Mouse (Mus musculus): ENCODE results near the gene Rom1. TPM values are rescaled to one million over a fixed set of nuclear protein-coding genes. Genes with fewer than 3 reads are reported as not detected.

The Rom1 gene
- polyA plus RNA-seq, 1 experiment, result 6.0 TPM

- Histone ChIP-seq H3K27me3 (ENCODE audit: control insufficient read depth, insufficient read depth, insufficient read length) (no peaks in the 10 kb centered on the region), H3K4me3 (peak overlapping the region; percentile 97), H3ac (ENCODE audit: control insufficient read depth, insufficient read length) (no peak overlapping the region), H3K79me2 (ENCODE audit: control insufficient read depth, insufficient read depth) (peaks cover 42% of the 10 kb centered on the region), H3K4me2 (ENCODE audit: low read depth) (peak overlapping the region; percentile 87), H3K36me3 (ENCODE audit: control insufficient read depth, insufficient read depth) (peaks cover 44% of the 10 kb centered on the region)
- no peak for TF ChIP-seq SRF (IDR thresholded peaks at IDR 0.05; ENCODE audit: control insufficient read depth, insufficient read length, low read depth)
- TF ChIP-seq POLR2AphosphoS2 (IDR thresholded peaks at IDR 0.05; ENCODE audit: insufficient read length, low read depth), result peak; percentile 63
Measured at GRCm38 (mm10) chr19:8965771-8966170, 36.6 kb upstream of the Rom1 start.

- peaks cover 35% of the 10 kb centered on the region for H3K79me2 ChIP-seq (ENCODE audit: control insufficient read depth, insufficient read depth)
- peak overlapping the region; percentile 87 for H3K4me2 ChIP-seq (ENCODE audit: low read depth)
- H3K4me3 ChIP-seq, result no peak overlapping the region
- H3K36me3 ChIP-seq (ENCODE audit: control insufficient read depth, insufficient read depth), result peaks cover 43% of the 10 kb centered on the region
- H3K27me3 ChIP-seq (ENCODE audit: control insufficient read depth, insufficient read depth, insufficient read length), result no peaks in the 10 kb centered on the region
- no peak for TF ChIP-seq REST (IDR thresholded peaks at IDR 0.05; ENCODE audit: insufficient read depth, insufficient read length)
- no peak for TF ChIP-seq MYOG (IDR thresholded peaks at IDR 0.05; ENCODE audit: control insufficient read depth in 1 of 3, insufficient read depth in 1 of 3, insufficient read length in 2 of 3, low read depth in 2 of 3)
- no peak for TF ChIP-seq USF1 (IDR thresholded peaks at IDR 0.05; ENCODE audit: low read depth)
- TF ChIP-seq MAX (IDR thresholded peaks at IDR 0.05; ENCODE audit: low read depth), result no peak
- TF ChIP-seq E2F4 (IDR thresholded peaks at IDR 0.05; ENCODE audit: insufficient read depth), result no peak
- TF ChIP-seq SRF (IDR thresholded peaks at IDR 0.05; ENCODE audit: control insufficient read depth, insufficient read length, low read depth), result no peak
- TF ChIP-seq CEBPB (IDR thresholded peaks at IDR 0.05; ENCODE audit: insufficient read depth, poor library complexity, severe bottlenecking), result no peak
- no peak for TF ChIP-seq POLR2AphosphoS2 (IDR thresholded peaks at IDR 0.05; ENCODE audit: insufficient read length, low read depth)
- no peak for TF ChIP-seq TCF12 (IDR thresholded peaks at IDR 0.05; ENCODE audit: insufficient read depth, poor library complexity, severe bottlenecking)
- no peak for TF ChIP-seq MYOD1 (IDR thresholded peaks at IDR 0.05; ENCODE audit: control insufficient read depth in 1 of 3, insufficient read length in 2 of 3, low read depth in 2 of 3)
- no peak for TF ChIP-seq POLR2A (IDR thresholded peaks at IDR 0.05; ENCODE audit: insufficient read length, low read depth)
- no peak for TF ChIP-seq TCF3 (IDR thresholded peaks at IDR 0.05; ENCODE audit: insufficient read length, low read depth)
- H3ac ChIP-seq (ENCODE audit: control insufficient read depth, insufficient read length), result no peak overlapping the region
Measured at GRCm38 (mm10) chr19:8965075-8965474, 35.9 kb upstream of the Rom1 start.

GRCm38 (mm10) chr19:8962256-8962655, 33.1 kb upstream of the Rom1 start:
- TF ChIP-seq CEBPB (IDR thresholded peaks at IDR 0.05; ENCODE audit: insufficient read depth, poor library complexity, severe bottlenecking) (no peak), REST (IDR thresholded peaks at IDR 0.05; ENCODE audit: insufficient read depth, insufficient read length) (no peak), POLR2A (IDR thresholded peaks at IDR 0.05; ENCODE audit: insufficient read length, low read depth) (no peak), TCF3 (IDR thresholded peaks at IDR 0.05; ENCODE audit: insufficient read length, low read depth) (no peak), E2F4 (IDR thresholded peaks at IDR 0.05; ENCODE audit: insufficient read depth) (no peak), POLR2AphosphoS2 (IDR thresholded peaks at IDR 0.05; ENCODE audit: insufficient read length, low read depth) (no peak), USF1 (IDR thresholded peaks at IDR 0.05; ENCODE audit: low read depth) (no peak), MAX (IDR thresholded peaks at IDR 0.05; ENCODE audit: low read depth) (no peak), SRF (IDR thresholded peaks at IDR 0.05; ENCODE audit: control insufficient read depth, insufficient read length, low read depth) (no peak), MYOD1 (IDR thresholded peaks at IDR 0.05; ENCODE audit: control insufficient read depth in 1 of 3, insufficient read length in 2 of 3, low read depth in 2 of 3) (no peak), TCF12 (IDR thresholded peaks at IDR 0.05; ENCODE audit: insufficient read depth, poor library complexity, severe bottlenecking) (no peak), MYOG (IDR thresholded peaks at IDR 0.05; ENCODE audit: control insufficient read depth in 1 of 3, insufficient read depth in 1 of 3, insufficient read length in 2 of 3, low read depth in 2 of 3) (no peak)
- H3ac ChIP-seq (ENCODE audit: control insufficient read depth, insufficient read length), result no peak overlapping the region
- no peaks in the 10 kb centered on the region for H3K27me3 ChIP-seq (ENCODE audit: control insufficient read depth, insufficient read depth, insufficient read length)

GRCm38 (mm10) chr19:8954171-8954570, 25.0 kb upstream of the Rom1 start:
- H3ac ChIP-seq (ENCODE audit: control insufficient read depth, insufficient read length), result peak overlapping the region; percentile 41
- peaks cover 35% of the 10 kb centered on the region for H3K79me2 ChIP-seq (ENCODE audit: control insufficient read depth, insufficient read depth)
- H3K4me2 ChIP-seq (ENCODE audit: low read depth), result peak overlapping the region; percentile 96
- peak overlapping the region; percentile 80 for H3K4me3 ChIP-seq
- TF ChIP-seq USF1 (IDR thresholded peaks at IDR 0.05; ENCODE audit: low read depth) (no peak), POLR2A (IDR thresholded peaks at IDR 0.05; ENCODE audit: insufficient read length, low read depth) (no peak), TCF12 (IDR thresholded peaks at IDR 0.05; ENCODE audit: insufficient read depth, poor library complexity, severe bottlenecking) (no peak), POLR2AphosphoS2 (IDR thresholded peaks at IDR 0.05; ENCODE audit: insufficient read length, low read depth) (no peak), REST (IDR thresholded peaks at IDR 0.05; ENCODE audit: insufficient read depth, insufficient read length) (no peak), MYOG (IDR thresholded peaks at IDR 0.05; ENCODE audit: control insufficient read depth in 1 of 3, insufficient read depth in 1 of 3, insufficient read length in 2 of 3, low read depth in 2 of 3) (no peak), MAX (IDR thresholded peaks at IDR 0.05; ENCODE audit: low read depth) (no peak), CEBPB (IDR thresholded peaks at IDR 0.05; ENCODE audit: insufficient read depth, poor library complexity, severe bottlenecking) (no peak), SRF (IDR thresholded peaks at IDR 0.05; ENCODE audit: control insufficient read depth, insufficient read length, low read depth) (no peak), E2F4 (IDR thresholded peaks at IDR 0.05; ENCODE audit: insufficient read depth) (no peak), TCF3 (IDR thresholded peaks at IDR 0.05; ENCODE audit: insufficient read length, low read depth) (no peak), MYOD1 (IDR thresholded peaks at IDR 0.05; ENCODE audit: control insufficient read depth in 1 of 3, insufficient read length in 2 of 3, low read depth in 2 of 3) (no peak)
- H3K36me3 ChIP-seq (ENCODE audit: control insufficient read depth, insufficient read depth), result peaks cover 37% of the 10 kb centered on the region
- H3K27me3 ChIP-seq (ENCODE audit: control insufficient read depth, insufficient read depth, insufficient read length), result no peaks in the 10 kb centered on the region

More at GRCm38 (mm10) chr19:8962256-8962655, 33.1 kb upstream of the Rom1 start:
- H3K79me2 ChIP-seq (ENCODE audit: control insufficient read depth, insufficient read depth), result peaks cover 11% of the 10 kb centered on the region
- peaks cover 42% of the 10 kb centered on the region for H3K36me3 ChIP-seq (ENCODE audit: control insufficient read depth, insufficient read depth)
- no peak overlapping the region for H3K4me3 ChIP-seq
- H3K4me2 ChIP-seq (ENCODE audit: low read depth), result no peak overlapping the region

Data from myocyte (in vitro differentiated cells).